Mouse (Mus musculus) naive thymus-derived CD4-positive, alpha-beta T cell, adult 5 months (primary cell): ENCODE data around the gene Ier5l. TPM values are rescaled to one million over a fixed set of nuclear protein-coding genes. Genes with fewer than 3 reads are reported as not detected.

Source experiments
- polyA plus RNA-seq: library from polyadenylated mRNA; unstranded; fragments of 100-300 nt; shearing (Covaris generic); gene quantifications from one replicate; pipeline ENCODE4 v1.2.1, GENCODE M21; 2017

Ier5l gene
- 2.5 TPM for polyA plus RNA-seq

GRCm38 (mm10) chr2:30474039-30474438, at the start of gene Ier5l:
Gene Ier5l, minus strand, starts transcription at chr2:30474219.

Other genes with a start within 250 kb of the Ier5l start
- 8.6 TPM for gene Lrrc8a, start 236.5 kb downstream of the Ier5l start, polyA plus RNA-seq
- 5.4 TPM for gene Gm28035, start 233.7 kb downstream of the Ier5l start, polyA plus RNA-seq
- gene Phyhd1, start 208.0 kb downstream of the Ier5l start, polyA plus RNA-seq: 5.3 TPM
- 2.9 TPM for gene Gm28038, start 193.2 kb downstream of the Ier5l start, polyA plus RNA-seq
- 14.8 TPM for gene Dolk, start 187.9 kb downstream of the Ier5l start, polyA plus RNA-seq
- gene Nup188, start 187.8 kb downstream of the Ier5l start, polyA plus RNA-seq: 21.5 TPM
- 99.2 TPM for gene Sh3glb2, start 114.9 kb downstream of the Ier5l start, polyA plus RNA-seq
- gene Miga2, start 110.0 kb downstream of the Ier5l start, polyA plus RNA-seq: 5.2 TPM
- 24.6 TPM for gene Dolpp1, start 82.0 kb downstream of the Ier5l start, polyA plus RNA-seq
- 8.2 TPM for gene Crat, start 58.4 kb downstream of the Ier5l start, polyA plus RNA-seq
- 78.0 TPM for gene Ptpa, start 58.2 kb downstream of the Ier5l start, polyA plus RNA-seq
- not detected for gene Cstad, start 120.8 kb upstream of the Ier5l start, polyA plus RNA-seq